Mouse (Mus musculus) embryonic facial prominence, embryonic 11.5 days (tissue): ENCODE results near the gene Rab3a. TPM values are rescaled to one million over a fixed set of nuclear protein-coding genes. Genes with fewer than 3 reads are reported as not detected.

Source experiments
- ATAC-seq: fragments of 200-750 bp; cut with Nextera tagmentation; replicated peaks from 2 replicates; pipeline ENCODE4 v1.8.0; 2017; ENCODE audit warnings: low read depth; ENCODE audit not compliant: insufficient number of reproducible peaks, low FRiP score, low TSS enrichment
- DNase-seq: peaks from one replicate; pipeline ENCODE4 v3.0.0-alpha.2; 2015; ENCODE audit warnings: low spot score
- H3K27ac ChIP-seq: fragments of 300-500 bp; sonication (generic); replicated peaks from 2 replicates; pipeline ENCODE4 v1.5.1; 2014; ENCODE audit warnings: mild to moderate bottlenecking, low read depth, low read length, control low read depth
- H3K27me3 ChIP-seq: fragments of 300-500 bp; sonication (generic); 2 replicates; pipeline ENCODE4 v1.6.1; 2014; ENCODE audit warnings: mild to moderate bottlenecking, low read length, moderate library complexity, mixed read lengths; ENCODE audit not compliant: control insufficient read depth, insufficient read depth
- H3K36me3 ChIP-seq: fragments of 300-500 bp; sonication (generic); replicated peaks from 2 replicates; pipeline ENCODE4 v1.6.1; 2014; ENCODE audit warnings: low read depth, mild to moderate bottlenecking, low read length, moderate library complexity, mixed read lengths; ENCODE audit not compliant: control insufficient read depth, insufficient read depth
- H3K4me1 ChIP-seq: fragments of 300-500 bp; sonication (generic); 2 replicates; pipeline ENCODE4 v1.6.1; 2014; ENCODE audit warnings: low read length, mixed read lengths; ENCODE audit not compliant: control insufficient read depth, insufficient read depth
- H3K4me2 ChIP-seq: fragments of 300-500 bp; sonication (generic); 2 replicates; pipeline ENCODE4 v1.6.1; 2014; ENCODE audit warnings: low read depth, mild to moderate bottlenecking, control low read depth, low read length, moderate library complexity
- H3K4me3 ChIP-seq: fragments of 300-500 bp; sonication (generic); 2 replicates; pipeline ENCODE4 v1.5.1; 2014; ENCODE audit warnings: low read depth, low read length, control low read depth
- H3K9ac ChIP-seq: fragments of 300-500 bp; sonication (generic); replicated peaks from 2 replicates; pipeline ENCODE4 v1.6.1; 2014; ENCODE audit warnings: mild to moderate bottlenecking, control low read depth, low read length
- H3K9me3 ChIP-seq: fragments of 300-500 bp; sonication (generic); replicated peaks from 2 replicates; pipeline ENCODE4 v1.6.1; 2016; ENCODE audit warnings: mild to moderate bottlenecking, low read length, inconsistent platforms, mixed read lengths; ENCODE audit not compliant: control insufficient read depth
- WGBS: fragments of 180-500 bp; shearing (Covaris S2); extraction: QIAGEN DNeasy Blood & Tissue Kit; methylation state at CpG from one replicate; pipeline ENCODE4 v1.1.7; 2014; 5-methylcytosine and 5-hydroxymethylcytosine counted together
- polyA plus RNA-seq: library from polyadenylated mRNA; unstranded; fragments of >200 nt; fragmentation: Nextera tagmentation; extraction: Ambion mirVana; gene quantifications from 2 replicates; pipeline ENCODE4 v1.2.1, GENCODE M21; 2014

Gene Rab3a
- polyA plus RNA-seq, 1 experiment from 2014 or later = 24.8 TPM

- peak overlapping the region; percentile 42 for H3K4me2 ChIP-seq
- H3K27ac ChIP-seq = no peak overlapping the region
- WGBS = 3% methylated on average over 48 of the region's 48 CpGs
- H3K9me3 ChIP-seq = no peaks in the 10 kb centered on the region
- no peaks in the 10 kb centered on the region for H3K36me3 ChIP-seq
- H3K4me1 ChIP-seq = peaks cover 9% of the 10 kb centered on the region
- peak overlapping the region; percentile 26 for H3K4me3 ChIP-seq
- ATAC-seq (0 out of 2 replicates have a peak, but pooled peaks have one; percentile 21), DNase-seq (peak; percentile 56)
- H3K9ac ChIP-seq = peak overlapping the region; percentile 34
- H3K27me3 ChIP-seq = peaks cover 41% of the 10 kb centered on the region
Measured at GRCm38 (mm10) chr8:70743656-70744590, 10.6 kb upstream of the Rab3a start.

GRCm38 (mm10) chr8:70744806-70745205 is 9.7 kb upstream of the Rab3a start:
- ATAC-seq = no peak
- no peak overlapping the region for H3K27ac ChIP-seq
- no peak overlapping the region for H3K4me2 ChIP-seq
- no peak overlapping the region for H3K4me3 ChIP-seq
- no peaks in the 10 kb centered on the region for H3K9me3 ChIP-seq
- no peak overlapping the region for H3K9ac ChIP-seq
- DNase-seq = no peak
- WGBS = 52% methylated on average over 11 of the region's 11 CpGs
- no peaks in the 10 kb centered on the region for H3K36me3 ChIP-seq
- peaks cover 41% of the 10 kb centered on the region for H3K27me3 ChIP-seq
- H3K4me1 ChIP-seq = peaks cover 9% of the 10 kb centered on the region

GRCm38 (mm10) chr8:70745691-70746220 is 8.7 kb upstream of the Rab3a start:
- Histone ChIP-seq H3K4me2 (no peak overlapping the region), H3K4me1 (peaks cover 9% of the 10 kb centered on the region), H3K4me3 (no peak overlapping the region), H3K27ac (no peak overlapping the region), H3K9ac (no peak overlapping the region), H3K36me3 (no peaks in the 10 kb centered on the region), H3K9me3 (no peaks in the 10 kb centered on the region), H3K27me3 (peaks cover 41% of the 10 kb centered on the region)
- WGBS = 50% methylated on average over 19 of the region's 19 CpGs
- DNase-seq (no peak), ATAC-seq (no peak)

GRCm38 (mm10) chr8:70746676-70747075 is 7.8 kb upstream of the Rab3a start:
- WGBS = 64% methylated on average over 9 of the region's 9 CpGs
- Histone ChIP-seq H3K4me3 (no peak overlapping the region), H3K9me3 (no peaks in the 10 kb centered on the region), H3K36me3 (no peaks in the 10 kb centered on the region), H3K27me3 (peaks cover 41% of the 10 kb centered on the region), H3K9ac (no peak overlapping the region), H3K4me2 (no peak overlapping the region), H3K4me1 (peaks cover 9% of the 10 kb centered on the region), H3K27ac (no peak overlapping the region)
- DNase-seq = no peak
- ATAC-seq = no peak

DNA sequence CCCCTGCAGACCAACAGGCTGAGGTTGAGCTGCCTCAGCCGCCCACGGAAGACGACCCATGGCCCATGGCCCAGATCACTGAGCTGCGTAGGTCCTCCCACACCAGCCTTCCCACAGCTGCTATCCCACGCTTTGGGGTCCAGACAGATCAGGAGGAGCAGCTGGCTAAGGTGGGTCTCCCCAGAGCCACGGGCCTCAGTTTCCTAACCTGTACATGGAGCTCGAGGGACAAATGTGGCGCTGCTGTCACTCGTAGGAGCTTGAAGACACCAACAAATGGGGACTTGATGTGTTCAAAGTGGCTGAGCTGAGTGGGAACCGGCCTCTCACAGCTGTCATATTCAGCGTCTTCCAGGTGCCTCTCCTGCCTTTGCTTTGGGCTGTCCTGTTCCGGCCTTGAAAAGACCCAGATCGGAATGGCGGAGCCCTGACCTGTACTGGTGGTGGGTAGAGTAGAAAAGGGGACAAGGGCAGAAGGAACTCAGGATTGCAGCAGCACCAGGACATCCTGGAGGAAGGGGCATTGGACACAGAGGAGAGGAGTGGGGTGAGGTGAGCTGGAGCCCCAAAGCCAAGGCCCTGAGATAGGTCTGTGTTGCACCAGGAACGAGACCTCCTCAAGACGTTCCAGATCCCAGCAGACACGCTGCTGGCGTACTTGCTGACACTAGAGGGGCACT is 7.1 kb upstream of the Rab3a start:
- ATAC-seq = no peak
- Histone ChIP-seq H3K9ac (no peak overlapping the region), H3K4me3 (no peak overlapping the region), H3K4me2 (no peak overlapping the region), H3K36me3 (no peaks in the 10 kb centered on the region), H3K27ac (no peak overlapping the region), H3K9me3 (no peaks in the 10 kb centered on the region), H3K4me1 (peaks cover 9% of the 10 kb centered on the region), H3K27me3 (peaks cover 34% of the 10 kb centered on the region)
- no peak for DNase-seq
- WGBS = 85% methylated on average over 18 of the region's 18 CpGs

DNA sequence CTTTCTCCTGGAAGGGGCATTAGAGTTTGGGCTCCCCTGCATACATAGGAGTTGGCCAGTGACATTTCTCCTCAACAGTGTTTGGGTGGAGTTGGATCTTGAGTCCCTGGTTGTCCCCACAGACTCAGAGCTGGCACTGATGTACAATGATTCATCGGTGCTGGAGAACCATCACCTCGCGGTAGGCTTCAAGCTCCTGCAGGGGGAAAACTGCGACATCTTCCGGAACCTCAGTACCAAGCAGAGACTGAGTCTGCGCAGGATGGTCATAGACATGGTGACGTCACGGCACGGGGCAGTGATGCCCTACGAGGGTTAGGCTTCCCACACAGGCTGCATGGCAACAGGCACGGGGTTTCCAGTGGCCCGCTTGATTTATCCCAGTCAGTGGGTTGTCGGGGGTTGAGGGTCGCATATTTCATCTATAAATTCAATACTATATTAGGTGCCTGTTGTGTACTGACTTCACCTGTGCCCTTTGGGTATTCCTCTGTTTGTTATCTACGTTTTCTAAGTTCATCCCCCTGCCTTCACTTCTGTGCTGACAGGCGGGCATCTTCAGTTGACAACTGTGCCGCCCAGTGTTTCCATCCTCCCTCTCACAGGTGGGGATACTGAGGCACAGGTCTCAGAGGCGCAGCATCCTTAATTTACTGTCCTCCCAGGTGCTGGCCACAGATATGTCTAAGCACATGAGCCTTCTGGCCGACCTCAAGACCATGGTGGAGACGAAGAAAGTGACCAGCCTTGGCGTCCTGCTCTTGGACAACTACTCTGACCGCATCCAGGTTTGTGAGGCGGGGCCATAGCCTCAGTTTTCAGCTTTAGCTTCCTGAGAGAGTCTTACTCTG is 6.0 kb upstream of the Rab3a start:
- H3K4me1 ChIP-seq = peaks cover 5% of the 10 kb centered on the region
- peaks cover 24% of the 10 kb centered on the region for H3K27me3 ChIP-seq
- 84% methylated on average over 23 of the region's 23 CpGs for WGBS

DNA sequence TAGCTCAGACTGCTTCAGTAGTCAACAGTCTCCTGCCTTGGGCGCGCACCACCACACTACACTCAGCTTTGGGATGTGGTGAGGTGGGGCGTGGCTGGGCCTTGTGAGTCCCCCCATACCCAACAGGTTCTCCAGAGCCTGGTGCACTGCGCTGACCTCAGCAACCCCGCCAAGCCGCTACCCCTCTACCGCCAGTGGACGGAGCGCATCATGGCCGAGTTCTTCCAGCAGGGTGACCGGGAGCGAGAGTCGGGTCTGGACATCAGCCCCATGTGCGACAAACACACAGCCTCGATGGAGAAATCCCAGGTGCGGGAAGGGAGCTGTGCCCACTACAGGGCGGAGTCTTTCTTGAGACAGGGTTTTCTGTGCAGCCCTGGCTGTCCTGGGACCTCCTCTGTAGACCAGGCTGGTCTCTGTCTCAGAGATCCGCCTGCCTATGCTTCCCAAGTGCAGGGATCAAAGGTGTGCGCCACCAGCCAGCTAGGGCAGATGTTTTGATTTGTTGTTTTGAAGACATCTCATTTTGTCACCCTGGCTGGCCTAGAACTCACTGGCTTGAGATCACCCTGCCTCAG is 5.3 kb upstream of the Rab3a start:
- Histone ChIP-seq H3K4me2 (no peak overlapping the region), H3K4me3 (no peak overlapping the region), H3K9me3 (no peaks in the 10 kb centered on the region), H3K27ac (no peak overlapping the region), H3K4me1 (peaks cover 3% of the 10 kb centered on the region), H3K27me3 (peaks cover 17% of the 10 kb centered on the region), H3K36me3 (no peaks in the 10 kb centered on the region), H3K9ac (no peak overlapping the region)
- DNase-seq = no peak
- ATAC-seq = no peak
- WGBS = 78% methylated on average over 19 of the region's 19 CpGs

More for the DNA sequence above, 6.0 kb upstream of the Rab3a start:
- DNase-seq (no peak), ATAC-seq (no peak)
- Histone ChIP-seq H3K27ac (no peak overlapping the region), H3K4me3 (no peak overlapping the region), H3K9me3 (no peaks in the 10 kb centered on the region), H3K36me3 (no peaks in the 10 kb centered on the region), H3K9ac (no peak overlapping the region), H3K4me2 (no peak overlapping the region)
